ENCODE assay signal across 9 mouse cellular contexts in the genomic region with DNA sequence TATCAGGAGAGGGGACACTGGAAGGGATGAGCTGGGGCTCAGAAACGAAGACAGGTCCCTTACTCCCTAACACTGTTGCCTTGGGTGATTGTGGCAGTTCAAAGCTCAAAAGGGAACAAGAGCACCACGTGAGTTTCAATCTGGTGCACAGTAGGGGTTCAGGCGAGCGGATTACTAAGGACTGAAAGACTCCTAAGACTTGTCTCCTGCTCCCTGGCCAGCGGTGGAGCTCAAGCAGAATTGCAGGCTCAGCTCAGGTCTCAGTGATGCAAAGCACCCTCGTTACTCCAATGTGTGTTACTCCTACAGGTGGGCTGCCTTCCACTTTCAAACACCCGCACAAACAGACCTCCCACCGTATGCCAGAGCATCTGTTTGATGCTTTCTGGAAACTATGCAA. TPM values are rescaled to one million over a fixed set of nuclear protein-coding genes. Genes with fewer than 3 reads are reported as not detected.
DNase-seq lines count a peak whose midpoint lies in the region; TF ChIP-seq lines count a peak whose summit lies in the region.
"Had no signal": no experiment of that assay in that cellular context is flagged by ENCODE, and none has a peak within 500 bp of the region (broad histone marks: within the 10 kb centered on the region; RNA-seq: fewer than 3 reads in every experiment).

No protein-coding gene starts in this region.

- no peak overlapping the region for H3K27ac ChIP-seq in kidney, adult 2 months (ENCODE audit: insufficient read depth, low read depth, low read length)
- H3K27ac ChIP-seq in cerebellum, adult 2 months (ENCODE audit: insufficient read depth, low read length), result no peak overlapping the region

- no peaks in the 10 kb centered on the region; the same call in 1 of the 2 replicates for H3K4me1 ChIP-seq in kidney, adult 2 months (ENCODE audit: control insufficient read depth, insufficient read depth, low read length)
- H3K4me1 ChIP-seq in megakaryocyte, embryonic 14.5 days, result peaks cover 19% of the 10 kb centered on the region
- 0 out of 2 replicates have a peak, but pooled peaks cover 2% of the 10 kb centered on the region for H3K4me1 ChIP-seq in cerebellum, adult 2 months (ENCODE audit: control insufficient read depth, insufficient read depth, low read length)

- H3K36me3 ChIP-seq in kidney, adult 2 months (ENCODE audit: control insufficient read depth, insufficient read depth, low read length), result no peaks in the 10 kb centered on the region
- H3K36me3 ChIP-seq in megakaryocyte, embryonic 14.5 days (replicated peaks; ENCODE audit: low read length), result no peaks in the 10 kb centered on the region

- TF ChIP-seq POLR2A in kidney, adult 2 months (IDR thresholded peaks at IDR 0.05; ENCODE audit: low read depth, low read length), result no peak
- no peak for TF ChIP-seq POLR2A in cerebellum, adult 2 months (IDR thresholded peaks at IDR 0.05; ENCODE audit: borderline replicate concordance, insufficient read depth, low read length)

- no peaks in the 10 kb centered on the region for H3K27me3 ChIP-seq in kidney, adult 2 months (replicated peaks; ENCODE audit: control insufficient read depth, insufficient read depth, low read length)
- H3K27me3 ChIP-seq in megakaryocyte, embryonic 14.5 days (replicated peaks), result peaks cover 22% of the 10 kb centered on the region
- no peaks in the 10 kb centered on the region; the same call in 1 of the 2 replicates for H3K27me3 ChIP-seq in cerebellum, adult 2 months (ENCODE audit: control insufficient read depth, insufficient read depth, low read length)

- no peaks in the 10 kb centered on the region for H3K9me3 ChIP-seq in megakaryocyte, embryonic 14.5 days

- peak; percentile 0 for DNase-seq in kidney, adult 2 months
- no peak for DNase-seq in kidney, postnatal 10 days
- peak; percentile 92 for DNase-seq in ES-CJ7 (ENCODE audit: low read depth, low spot score)
- DNase-seq in embryo, embryonic 10.5 days (ENCODE audit: low spot score), result peak; percentile 39
- no peak for DNase-seq in right cerebral cortex, adult 2 months (ENCODE audit: low spot score in 2 of 2)
- no peak for DNase-seq in cerebellum, adult 9-10 months
- no peak for DNase-seq in cerebellum, adult 2 months
- DNase-seq: adrenal gland, adult 2 months had no signal

- WGBS in kidney, adult 2 months, result 7% methylated on average over 8 of the region's 8 CpGs
- 5% methylated on average over 8 of the region's 8 CpGs for WGBS in cerebellum, adult 2 months

- no peak for TF ChIP-seq CTCF in kidney, adult 2 months (conservative IDR thresholded peaks at IDR 0.05; ENCODE audit: insufficient read depth, insufficient read length, low read depth, low read length)
- no peak for TF ChIP-seq CTCF in cerebellum, adult 2 months (IDR thresholded peaks at IDR 0.05; ENCODE audit: borderline replicate concordance, insufficient read depth, low read depth, low read length)

- no peak overlapping the region for H3K4me3 ChIP-seq in kidney, adult 2 months (ENCODE audit: insufficient read depth, low read depth, low read length)
- H3K4me3 ChIP-seq in megakaryocyte, embryonic 14.5 days (replicated peaks), result peak overlapping the region; percentile 92
- no peak overlapping the region for H3K4me3 ChIP-seq in cerebellum, adult 2 months (replicated peaks; ENCODE audit: insufficient read depth, low read depth, low read length)

RNA-seq across cellular contexts. Expression of a gene that starts 45.5 kb away (rescaled TPM):
- 1.0 and 1.1 TPM in 2 replicates for polyA plus RNA-seq in kidney, adult 2 months (2012; rRNA removed)
- polyA plus RNA-seq in megakaryocyte, embryonic 14.5 days (2012; ENCODE audit: insufficient read depth, low replicate concordance), result 0.49 TPM in 1 of 2 replicates, not detected in the other
- 2.7 and 3.1 TPM in 2 replicates for polyA plus RNA-seq in cerebellum, adult 2 months (2012; rRNA removed)

Comparison
In these comparisons a context has a peak if more than half of its experiments do, and no peak if none do; other contexts are left out.
1. DNase-seq: peak in kidney, adult 2 months (single experiment), ES-CJ7 (single experiment) and embryo, embryonic 10.5 days (single experiment); none in kidney, postnatal 10 days (single experiment), right cerebral cortex, adult 2 months (0 of 2), cerebellum, adult 9-10 months (single experiment) and cerebellum, adult 2 months (0 of 2).